ENCODE assay signal across 8 mouse cellular contexts in genomic region chr4:136021549-136022047, GRCm38 (mm10). TPM values are rescaled to one million over a fixed set of nuclear protein-coding genes. Genes with fewer than 3 reads are reported as not detected.
A peak's percentile ranks its signal among the peaks of the same experiment; 100 is the strongest.
DNase-seq lines count a peak whose midpoint lies in the region; ATAC-seq lines count a peak whose summit lies in the region.

Eloa (minus strand) TSS chr4:136021763.

- peak within 1 kb of the TSS; percentile 91 for H3K9ac ChIP-seq in intestine, embryonic 14.5 days (ENCODE audit: low read length)

- peak within 1 kb of the TSS; percentile 73 for H3K4me2 ChIP-seq in intestine, embryonic 14.5 days (ENCODE audit: low read length)

- H3K36me3 ChIP-seq in intestine, embryonic 14.5 days (ENCODE audit: control insufficient read depth, insufficient read depth, low read length), result no peaks in the 10 kb centered on the region; the same call in 1 of the 2 replicates

- H3K4me1 ChIP-seq in intestine, embryonic 14.5 days (replicated peaks; ENCODE audit: control insufficient read depth, insufficient read depth, low read length), result peaks cover 9% of the 10 kb centered on the region

- peak; percentile 99 for ATAC-seq in intestine, embryonic 14.5 days (replicated peaks; ENCODE audit: low FRiP score, low TSS enrichment, low read depth)

- peak; percentile 100 for DNase-seq in adrenal gland, adult 18-20 months (ENCODE audit: low spot score in 2 of 2)
- DNase-seq in embryo, embryonic 11 days, result peak; percentile 100
- DNase-seq in gastrocnemius, postnatal 25 days, result peak; percentile 99
- peak; percentile 100 for DNase-seq in intestine, embryonic 14.5 days (ENCODE audit: low spot score)
- DNase-seq in left cerebral cortex, postnatal 14 days (ENCODE audit: low spot score in 2 of 2), result peak; percentile 99
- DNase-seq in mesoderm, embryonic 11.5 days (ENCODE audit: low read depth, low spot score), result peak; percentile 100
- peak; percentile 99 to 100 for DNase-seq in right cerebral cortex, postnatal 36 days (ENCODE audit: low spot score in 2 of 2)
- peak; percentile 100 for DNase-seq in yolk sac, embryonic 10.5 days (ENCODE audit: low spot score)

- peak within 1 kb of the TSS; percentile 95 for H3K4me3 ChIP-seq in intestine, embryonic 14.5 days (ENCODE audit: low read depth, low read length)

- peak within 1 kb of the TSS; percentile 79 for H3K27ac ChIP-seq in intestine, embryonic 14.5 days (ENCODE audit: low read depth)

- WGBS in intestine, embryonic 14.5 days, result under 1% methylated on average over 48 of the region's 48 CpGs

- H3K9me3 ChIP-seq in intestine, embryonic 14.5 days (ENCODE audit: control insufficient read depth, low read length), result no peaks in the 10 kb centered on the region

- no peaks in the 10 kb centered on the region for H3K27me3 ChIP-seq in intestine, embryonic 14.5 days (replicated peaks; ENCODE audit: control insufficient read depth, insufficient read depth, low read length)

- intact Hi-C loops in left cerebral cortex, postnatal 14 days (cut with DNase I), result no loop called here

RNA-seq across cellular contexts. Expression of gene Eloa, which starts in this region (rescaled TPM):
- 10 to 100 TPM; 41.4 to 41.7 TPM for total RNA-seq in adrenal gland, adult 18-20 months (2021)
- total RNA-seq in gastrocnemius, postnatal 25 days (2021), result 10 to 100 TPM; 45.3 to 50.6 TPM
- 42.3 and 44.0 TPM in 2 replicates for polyA plus RNA-seq in intestine, embryonic 14.5 days (2014; fragmentation: Nextera tagmentation; extraction: Ambion mirVana)
- 10 to 100 TPM; 27.6 to 28.2 TPM for total RNA-seq in left cerebral cortex, postnatal 14 days (2021)

Comparison
In these comparisons a context has a peak if more than half of its experiments do, and no peak if none do; other contexts are left out.
1. Peak in every context shown above with its lines: DNase-seq, ATAC-seq, H3K4me3 ChIP-seq and H3K27ac ChIP-seq.